Mouse (Mus musculus) kidney, adult 18-20 months (tissue): ENCODE measurements at regions not wholly inside any gene's neighbourhood (a gene's known extent, or its start where the extent isn't known, plus 50 kb on each side); places are given as distances from the start of the nearest gene placed in this dataset.
"Not testable (repeated sequence)": the region's sequence is repeated elsewhere in the genome, so short reads cannot be mapped to it uniquely, and the experiment has no call there.

Source experiments
- DNase-seq: peaks from one replicate; pipeline ENCODE4 v3.0.0; 2021

DNA sequence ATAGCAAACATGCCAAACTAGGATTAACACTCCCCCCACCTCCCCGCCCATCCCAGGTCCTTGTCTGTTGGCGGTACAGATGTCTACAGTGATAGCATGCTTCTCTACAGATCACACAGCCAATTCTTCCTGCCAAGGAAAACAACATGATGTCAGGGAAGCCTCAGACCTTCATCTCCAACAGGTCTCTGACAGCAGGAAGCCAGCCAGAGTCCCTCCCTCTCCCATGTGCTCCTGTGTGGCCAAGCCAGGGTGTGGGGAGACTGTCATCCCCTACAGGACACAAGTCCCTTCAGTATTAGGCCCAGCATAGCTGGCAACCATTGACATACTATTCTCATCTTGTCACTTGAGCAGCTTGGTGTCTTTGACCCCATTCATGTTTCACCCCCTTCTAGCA, 568.8 kb upstream of the Arid1b start:
- no peak for DNase-seq

GRCm38 (mm10) chr17:4429036-4429435, 565.1 kb upstream of the Arid1b start:
- no peak for DNase-seq

DNA sequence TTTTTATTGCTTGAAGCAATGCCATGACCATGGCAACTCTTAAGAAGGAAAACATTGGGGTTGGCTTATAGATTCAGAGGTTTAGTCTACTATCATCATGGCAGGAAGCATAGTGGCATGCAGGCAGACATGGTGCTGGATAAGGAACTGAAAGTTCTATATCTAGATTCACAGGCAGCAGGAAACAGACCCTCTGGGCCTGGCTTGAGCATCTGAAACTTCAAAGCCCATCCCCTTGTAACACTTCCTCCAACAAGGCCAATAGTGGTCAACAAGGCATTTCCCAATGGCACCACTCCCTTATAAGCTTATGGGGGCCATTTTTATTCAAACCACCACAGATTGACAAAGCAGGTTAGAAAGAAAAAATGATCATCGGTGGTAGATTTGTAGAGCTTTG, 548.5 kb upstream of the Arid1b start:
- DNase-seq = no peak

DNA sequence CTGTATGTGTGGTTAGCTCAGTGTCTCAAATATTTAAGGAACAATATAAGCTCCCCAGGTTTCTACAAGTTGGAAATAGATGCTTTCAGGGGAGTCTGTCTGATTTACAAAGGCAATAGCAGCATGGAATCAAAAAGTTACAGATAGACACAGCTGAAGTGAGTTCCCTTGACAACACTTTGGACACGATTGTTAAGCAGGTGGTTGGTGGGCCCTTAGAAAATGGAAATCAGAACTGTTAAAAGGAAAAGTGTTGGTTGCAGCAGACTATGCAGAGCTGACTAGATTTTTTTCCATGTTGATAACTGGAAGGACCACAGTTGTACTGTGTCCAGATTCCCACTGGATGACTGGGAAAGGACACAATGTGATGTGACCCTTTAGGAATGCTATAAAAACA, 536.6 kb upstream of the Arid1b start:
- DNase-seq = no peak

- DNase-seq = no peak
Observed at GRCm38 (mm10) chr17:4461541-4461940, 532.6 kb upstream of the Arid1b start.

- DNase-seq = no peak
Observed at GRCm38 (mm10) chr17:4464286-4464880, 529.7 kb upstream of the Arid1b start.

- DNase-seq = no peak
Observed at GRCm38 (mm10) chr17:4465741-4466140, 528.4 kb upstream of the Arid1b start.

- DNase-seq = no peak
Observed at GRCm38 (mm10) chr17:4472412-4472811, 521.7 kb upstream of the Arid1b start.

DNA sequence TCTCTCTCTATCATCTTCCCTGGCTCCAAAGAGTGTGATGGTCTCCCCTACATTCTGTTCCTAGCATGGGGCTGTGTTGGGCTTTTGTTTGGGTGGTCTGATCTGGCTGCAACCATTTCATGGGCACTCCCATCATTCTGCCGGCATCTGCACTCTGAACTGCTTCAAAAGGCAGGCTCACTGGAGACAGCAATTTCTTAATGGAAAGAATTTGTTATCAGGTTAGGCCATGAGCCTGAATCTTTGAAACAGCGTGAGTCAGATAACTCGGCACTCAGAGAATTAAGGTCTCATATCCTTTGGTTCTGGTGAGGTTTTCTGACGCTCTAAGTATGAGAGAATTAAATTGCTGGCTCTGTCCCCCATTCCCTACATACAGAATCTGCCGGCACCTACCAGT, 519.8 kb upstream of the Arid1b start:
- no peak for DNase-seq

DNA sequence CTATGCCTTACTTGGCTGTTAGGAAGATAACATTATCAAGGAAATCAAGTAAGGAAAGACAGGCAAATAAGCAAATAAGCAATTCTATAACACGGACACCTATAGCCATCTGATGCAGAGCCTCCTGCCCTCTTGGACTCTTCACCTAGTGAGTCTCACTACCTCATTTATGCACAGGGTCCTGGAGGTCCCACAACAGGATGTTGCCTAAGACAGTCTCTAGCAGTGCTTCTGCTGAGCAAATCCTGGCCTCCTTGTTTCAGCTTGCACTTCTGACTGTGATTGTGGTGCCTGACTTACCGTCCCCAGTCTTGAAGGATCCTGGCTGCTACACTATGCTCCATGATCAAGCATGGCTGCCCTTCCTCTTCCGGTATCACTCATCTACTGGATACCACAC, 518.5 kb upstream of the Arid1b start:
- DNase-seq = no peak

- no peak for DNase-seq
Observed at GRCm38 (mm10) chr17:4494392-4494791, 499.7 kb upstream of the Arid1b start.

DNA sequence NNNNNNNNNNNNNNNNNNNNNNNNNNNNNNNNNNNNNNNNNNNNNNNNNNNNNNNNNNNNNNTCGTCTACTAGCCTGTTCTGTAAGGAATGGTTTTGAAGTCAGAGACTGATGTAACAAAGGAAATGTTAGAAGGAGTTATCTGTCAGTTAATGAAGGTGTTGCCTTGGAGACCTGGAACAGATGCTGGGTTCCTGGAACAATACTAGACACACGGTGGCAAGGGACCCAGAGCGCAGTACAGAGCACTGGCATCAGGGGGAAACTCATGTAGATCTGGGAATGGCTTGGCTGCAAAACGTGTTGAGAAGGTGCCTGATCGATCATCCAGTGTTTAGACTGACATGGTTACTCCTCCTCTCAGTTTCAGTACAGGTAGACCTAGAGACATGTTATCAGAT, 493.6 kb upstream of the Arid1b start:
- no peak for DNase-seq

DNA sequence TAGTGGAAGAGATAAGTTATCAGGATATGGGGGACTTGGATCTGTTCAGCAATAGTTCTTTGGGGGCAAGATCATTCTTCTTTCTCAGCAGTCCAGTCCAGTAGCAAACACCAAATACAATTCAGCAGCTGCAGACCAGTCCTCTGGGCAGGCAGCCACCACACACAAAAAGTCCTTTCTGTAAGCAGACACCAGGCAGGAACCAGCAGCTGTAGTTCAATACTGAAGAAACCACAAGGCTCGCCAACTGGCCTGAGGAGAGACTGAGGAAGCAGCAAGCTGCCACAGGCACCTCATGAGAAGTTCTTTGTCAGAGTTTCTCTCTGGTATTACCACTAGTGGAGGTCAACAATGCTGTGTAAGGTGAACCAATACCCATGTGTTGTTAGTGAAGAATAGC, 493.1 kb upstream of the Arid1b start:
- DNase-seq = no peak

DNA sequence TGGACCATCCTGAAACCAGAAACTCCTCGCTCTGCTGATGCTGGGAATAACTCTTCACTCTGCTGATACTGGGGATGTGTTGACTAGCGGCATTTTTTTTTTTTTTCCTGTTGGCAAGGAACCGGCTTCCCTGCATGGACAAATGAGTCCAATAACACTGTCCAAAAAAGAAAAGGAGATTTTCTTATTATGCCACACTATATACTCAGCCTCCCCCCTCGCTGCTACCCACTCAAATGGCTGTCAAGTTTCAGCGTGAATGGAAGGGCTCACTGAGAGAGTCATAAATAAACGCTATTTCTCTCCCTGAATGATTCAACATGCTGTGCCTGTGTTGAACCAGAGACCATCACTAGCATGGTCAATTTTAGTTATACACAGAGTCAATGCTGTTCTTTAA, 489.2 kb upstream of the Arid1b start:
- no peak for DNase-seq

- DNase-seq = no peak
Observed at GRCm38 (mm10) chr17:4509506-4509905, 484.6 kb upstream of the Arid1b start.

DNA sequence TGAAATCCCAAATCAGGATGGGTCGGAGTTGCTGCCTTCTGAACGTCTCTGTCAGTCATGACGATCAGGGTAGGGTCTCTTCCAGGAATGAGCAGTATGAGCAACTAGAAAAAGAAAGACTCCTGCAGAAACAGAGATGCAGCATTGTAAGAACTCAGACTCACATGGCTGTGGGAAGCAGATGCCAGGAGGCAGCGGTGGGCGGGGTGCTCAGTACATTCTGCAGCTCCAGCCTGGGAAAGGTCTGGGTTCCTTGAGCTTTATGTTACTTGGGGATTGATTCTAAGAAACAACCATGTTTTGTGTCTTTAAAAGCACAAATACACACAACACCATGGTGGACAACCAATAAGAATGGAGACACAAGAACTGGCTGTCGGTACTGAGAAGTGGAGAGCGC, 478.0 kb upstream of the Arid1b start:
- DNase-seq = no peak

DNA sequence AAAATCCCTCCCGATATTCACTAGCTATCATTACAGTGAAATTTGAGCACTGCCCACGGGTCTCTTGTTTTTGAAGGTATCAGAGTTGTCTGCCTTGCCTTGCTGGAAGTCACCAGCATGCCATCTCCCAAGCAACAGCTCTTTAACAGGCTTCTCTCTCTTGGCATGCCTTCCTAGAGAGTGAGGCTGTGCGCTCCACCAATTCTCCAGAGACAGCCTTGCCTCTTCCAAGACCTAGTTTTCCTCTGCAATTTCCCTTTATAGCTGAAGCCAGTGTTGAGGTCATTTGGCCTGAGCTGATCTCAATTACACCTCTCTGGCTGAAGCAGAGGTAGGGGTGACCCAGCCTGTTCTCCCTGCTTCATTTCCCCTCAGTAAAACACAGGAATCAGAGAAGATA, 477.3 kb upstream of the Arid1b start:
- no peak for DNase-seq

GRCm38 (mm10) chr17:4521031-4521430, 473.1 kb upstream of the Arid1b start:
- no peak for DNase-seq

DNA sequence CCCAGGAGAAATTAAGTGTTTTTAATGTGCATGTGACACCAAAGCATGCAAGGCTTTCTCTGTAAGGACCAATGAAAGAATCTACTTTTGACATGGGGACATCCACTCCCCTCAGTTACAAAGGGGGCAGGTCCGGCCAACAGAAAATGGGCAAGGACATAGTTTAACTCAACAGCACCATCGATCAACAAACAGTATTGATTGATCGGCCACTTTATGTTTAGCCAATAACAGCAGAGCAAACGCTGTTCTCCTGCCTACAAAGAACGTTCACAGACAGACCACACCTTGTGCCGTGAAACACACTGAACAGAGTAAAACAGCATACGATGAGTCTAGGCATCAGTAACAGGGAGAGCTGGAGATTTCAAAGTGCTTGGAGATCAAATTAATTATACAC, 467.7 kb upstream of the Arid1b start:
- DNase-seq = no peak

DNA sequence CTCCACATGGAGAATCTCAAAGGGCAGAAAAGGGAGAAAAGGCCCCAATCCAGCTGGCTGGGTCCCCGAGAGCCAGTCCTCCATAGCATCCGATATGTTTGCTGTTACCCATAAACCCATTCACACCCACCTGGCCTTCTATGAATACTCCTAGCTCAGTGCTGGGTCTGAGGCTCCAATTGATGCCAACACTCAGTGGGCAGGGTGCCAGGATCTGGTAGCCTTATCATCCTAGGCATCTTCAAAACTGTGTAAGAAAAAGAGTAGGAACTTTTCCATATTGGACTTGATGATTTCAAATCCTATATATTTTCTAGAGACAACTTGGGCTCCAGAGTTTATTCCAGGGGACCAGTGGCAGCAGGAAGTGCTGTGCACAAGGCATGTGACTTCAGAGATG, 462.0 kb upstream of the Arid1b start:
- DNase-seq = no peak

- DNase-seq = no peak
Observed at GRCm38 (mm10) chr17:4540435-4540834, 453.7 kb upstream of the Arid1b start.

- no peak for DNase-seq
Observed at GRCm38 (mm10) chr17:4541020-4541743, 452.9 kb upstream of the Arid1b start.

DNA sequence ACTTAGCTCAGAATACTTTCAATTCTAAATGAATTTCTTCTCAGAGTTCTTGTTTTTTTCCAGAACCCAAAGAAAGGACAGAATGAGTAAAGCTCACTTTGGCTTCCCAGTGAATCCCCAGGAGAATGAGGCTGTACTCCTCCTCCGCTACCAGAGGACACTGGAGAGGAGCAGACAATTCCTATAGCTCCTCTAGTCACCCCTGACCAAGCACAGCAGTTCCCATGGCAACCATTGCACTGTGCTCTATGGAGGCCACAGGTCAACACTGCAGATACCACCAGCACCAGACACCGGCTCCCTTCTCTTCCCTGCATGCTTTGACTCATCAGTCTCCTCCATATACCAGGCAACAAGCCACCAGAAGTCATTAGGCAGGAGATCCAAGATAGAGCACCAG, 447.6 kb upstream of the Arid1b start:
- no peak for DNase-seq

GRCm38 (mm10) chr17:4553026-4553425, 441.1 kb upstream of the Arid1b start:
- DNase-seq = not testable (repeated sequence)

- no peak for DNase-seq
Observed at GRCm38 (mm10) chr17:4563641-4564040, 430.5 kb upstream of the Arid1b start.
